Mouse (Mus musculus) lung, postnatal 0 days (tissue): Measurements from ENCODE around the gene Zfp273.

Source experiments
- CTCF ChIP-seq: IDR thresholded peaks from 2 replicates; pipeline ENCODE4 v1.5.1; 2016; ENCODE audit warnings: antibody characterized with exemption, mild to moderate bottlenecking
- EP300 ChIP-seq: IDR thresholded peaks from 2 replicates; pipeline ENCODE4 v1.6.1; 2016; ENCODE audit warnings: antibody characterized with exemption, mild to moderate bottlenecking, control low read depth

DNA sequence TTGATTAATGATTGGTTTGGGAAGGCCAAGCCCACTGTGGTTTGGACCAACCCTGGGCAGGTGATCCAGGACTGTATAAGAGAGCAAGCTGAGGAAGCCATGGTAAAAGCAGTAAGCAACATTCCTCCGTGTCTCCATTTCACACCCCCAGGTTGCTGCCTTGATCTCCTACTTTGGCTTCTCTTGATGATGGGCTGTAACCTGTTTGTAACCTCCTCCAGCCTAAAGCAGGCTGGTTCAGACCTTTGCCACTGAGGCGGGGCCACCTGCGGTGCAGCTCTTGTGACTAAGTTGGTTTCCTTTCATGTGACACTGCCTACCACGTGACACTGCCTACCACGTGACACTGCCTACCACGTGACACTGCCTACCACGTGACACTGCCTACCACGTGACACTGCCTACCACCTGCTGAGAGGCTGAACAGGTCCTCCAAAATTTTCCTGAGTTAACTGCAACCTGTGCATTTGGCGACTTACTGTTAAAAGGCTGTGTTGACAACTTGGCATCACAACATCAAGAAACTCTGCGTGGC, 21.6 kb upstream of the Zfp273 start:
- no peak for TF ChIP-seq CTCF
- no peak for TF ChIP-seq EP300
